Mouse (Mus musculus) heart, embryonic 14.5 days (tissue): Measurements from ENCODE around the gene Gm6169. TPM values are rescaled to one million over a fixed set of nuclear protein-coding genes. Genes with fewer than 3 reads are reported as not detected.

Experiments used
- ATAC-seq: fragments of 200-750 bp; cut with Nextera tagmentation; 2 replicates; pipeline ENCODE4 v1.8.0; 2017; ENCODE audit warnings: low read depth, moderate TSS enrichment; ENCODE audit not compliant: insufficient number of reproducible peaks, insufficient read depth, low FRiP score
- H3K27ac ChIP-seq, 2 experiments: fragments of 200-500 bp in 1 of 2; fragments of 300-500 bp in 1 of 2; sonication (generic) in 1 of 2; replicated peaks in 1 of 2; 2 replicates each; pipeline ENCODE4 v1.5.1; 2012 to 2014; ENCODE audit warnings: low read depth in 2 of 2, low read length in 2 of 2, control low read depth in 1 of 2, mild to moderate bottlenecking in 1 of 2, mixed read lengths in 1 of 2; ENCODE audit not compliant: control insufficient read depth in 1 of 2, insufficient read depth in 1 of 2
- H3K27me3 ChIP-seq: fragments of 300-500 bp; sonication (generic); 2 replicates; pipeline ENCODE4 v1.6.1; 2014; ENCODE audit warnings: mild to moderate bottlenecking, low read length, control low read depth; ENCODE audit not compliant: control insufficient read depth, insufficient read depth
- H3K36me3 ChIP-seq: fragments of 300-500 bp; sonication (generic); 2 replicates; pipeline ENCODE4 v1.6.1; 2014; ENCODE audit warnings: mild to moderate bottlenecking, control low read depth, low read length, mixed read lengths; ENCODE audit not compliant: control insufficient read depth, insufficient read depth
- H3K4me1 ChIP-seq, 2 experiments: fragments of 200-500 bp in 1 of 2; fragments of 300-500 bp in 1 of 2; sonication (generic) in 1 of 2; 2 replicates each; pipeline ENCODE4 v1.6.1; 2012 to 2014; ENCODE audit warnings: low read length in 2 of 2, control low read depth in 1 of 2, mixed read lengths in 1 of 2; ENCODE audit not compliant: control insufficient read depth in 2 of 2, insufficient read depth in 2 of 2
- H3K4me2 ChIP-seq: fragments of 300-500 bp; sonication (generic); 2 replicates; pipeline ENCODE4 v1.6.1; 2014; ENCODE audit warnings: mild to moderate bottlenecking, low read length
- H3K4me3 ChIP-seq, 2 experiments: fragments of 200-500 bp in 1 of 2; fragments of 300-500 bp in 1 of 2; sonication (generic) in 1 of 2; 2 replicates each; pipeline ENCODE4 v1.5.1; 2012 to 2014; ENCODE audit warnings: low read length in 2 of 2, mild to moderate bottlenecking in 2 of 2, control low read depth in 1 of 2, low read depth in 1 of 2, moderate library complexity in 1 of 2; ENCODE audit not compliant: control insufficient read depth in 1 of 2, insufficient read depth in 1 of 2
- H3K9ac ChIP-seq: fragments of 300-500 bp; sonication (generic); 2 replicates; pipeline ENCODE4 v1.6.1; 2014; ENCODE audit warnings: mild to moderate bottlenecking, low read length
- H3K9me3 ChIP-seq: fragments of 300-500 bp; sonication (generic); 2 replicates; pipeline ENCODE4 v1.6.1; 2016; ENCODE audit warnings: low read length, control low read depth; ENCODE audit not compliant: control insufficient read depth
- WGBS: fragments of 180-500 bp; shearing (Covaris S2); extraction: QIAGEN DNeasy Blood & Tissue Kit; methylation state at CpG from one replicate; pipeline ENCODE4 v1.1.7; 2014; 5-methylcytosine and 5-hydroxymethylcytosine counted together
- polyA plus RNA-seq: library from polyadenylated mRNA; unstranded; fragments of >200 nt; fragmentation: Nextera tagmentation; extraction: Ambion mirVana; gene quantifications from 2 replicates; pipeline ENCODE4 v1.2.1, GENCODE M21; 2014

Gm6169 gene
- polyA plus RNA-seq, 1 experiment from 2014 or later: 3.6 TPM

- ATAC-seq: no peak
- Histone ChIP-seq H3K9ac (no peak overlapping the region), H3K4me2 (no peak overlapping the region), H3K27me3 (no peaks in the 10 kb centered on the region), H3K36me3 (no peaks in the 10 kb centered on the region), H3K27ac (no peak overlapping the region), H3K4me3 (no peak overlapping the region), H3K9me3 (no peaks in the 10 kb centered on the region), H3K4me1 (peaks cover 0 to 3% of the 10 kb centered on the region in 2 experiments; a peak in 1 of 4 replicates)
- WGBS: 46% methylated on average over 6 of the region's 8 CpGs
Observed at GRCm38 (mm10) chr13:97060331-97060730, 38.7 kb downstream of the Gm6169 start.

GRCm38 (mm10) chr13:97059746-97060145 is 39.3 kb downstream of the Gm6169 start:
- Histone ChIP-seq H3K36me3 (no peaks in the 10 kb centered on the region), H3K27ac (no peak overlapping the region), H3K9ac (no peak overlapping the region), H3K4me2 (no peak overlapping the region), H3K4me1 (peaks cover 0 to 3% of the 10 kb centered on the region in 2 experiments; a peak in 1 of 4 replicates), H3K4me3 (no peak overlapping the region), H3K9me3 (no peaks in the 10 kb centered on the region), H3K27me3 (no peaks in the 10 kb centered on the region)
- WGBS: 83% methylated on average over 6 of the region's 6 CpGs
- ATAC-seq: no peak

GRCm38 (mm10) chr13:97057817-97058216 is 41.2 kb downstream of the Gm6169 start:
- no peaks in the 10 kb centered on the region for H3K36me3 ChIP-seq
- H3K9me3 ChIP-seq: no peaks in the 10 kb centered on the region
- 41% methylated on average over 4 of the region's 4 CpGs for WGBS
- H3K4me3 ChIP-seq: no peak overlapping the region
- no peak overlapping the region for H3K27ac ChIP-seq
- no peaks in the 10 kb centered on the region for H3K27me3 ChIP-seq
- no peak overlapping the region for H3K9ac ChIP-seq
- no peak for ATAC-seq
- no peak overlapping the region for H3K4me2 ChIP-seq
- H3K4me1 ChIP-seq: no peaks in the 10 kb centered on the region

GRCm38 (mm10) chr13:97053844-97054243 is 45.2 kb downstream of the Gm6169 start:
- no peaks in the 10 kb centered on the region for H3K36me3 ChIP-seq
- 48% methylated on average over 8 of the region's 8 CpGs for WGBS
- H3K4me1 ChIP-seq: no peaks in the 10 kb centered on the region
- peak; percentile 31; the same call in 1 of the 2 replicates for ATAC-seq
- no peak overlapping the region for H3K4me3 ChIP-seq
- H3K27ac ChIP-seq: no peak overlapping the region
- H3K4me2 ChIP-seq: no peak overlapping the region
- no peaks in the 10 kb centered on the region for H3K27me3 ChIP-seq
- H3K9ac ChIP-seq: no peak overlapping the region
- no peaks in the 10 kb centered on the region for H3K9me3 ChIP-seq

- H3K9ac ChIP-seq: no peak overlapping the region
- H3K4me3 ChIP-seq: no peak overlapping the region
- no peaks in the 10 kb centered on the region for H3K4me1 ChIP-seq
- no peak for ATAC-seq
- H3K27me3 ChIP-seq: no peaks in the 10 kb centered on the region
- WGBS: 8% methylated on average over 11 of the region's 11 CpGs
- no peaks in the 10 kb centered on the region for H3K9me3 ChIP-seq
- no peaks in the 10 kb centered on the region for H3K36me3 ChIP-seq
- no peak overlapping the region for H3K27ac ChIP-seq
- no peak overlapping the region for H3K4me2 ChIP-seq
Observed at GRCm38 (mm10) chr13:97052667-97053066, 46.4 kb downstream of the Gm6169 start.

GRCm38 (mm10) chr13:97051158-97051557 is 47.9 kb downstream of the Gm6169 start:
- Histone ChIP-seq H3K27ac (no peak overlapping the region), H3K4me2 (no peak overlapping the region), H3K9me3 (no peaks in the 10 kb centered on the region), H3K4me1 (no peaks in the 10 kb centered on the region), H3K36me3 (no peaks in the 10 kb centered on the region), H3K27me3 (no peaks in the 10 kb centered on the region), H3K9ac (no peak overlapping the region), H3K4me3 (no peak overlapping the region)
- 66% methylated on average over 6 of the region's 6 CpGs for WGBS
- ATAC-seq: no peak

Other genes starting within 250 kb of the Gm6169 start
- 0.31 and 0.46 TPM in 2 replicates for gene Gcnt4, start 174.5 kb downstream of the Gm6169 start, polyA plus RNA-seq
- gene 1700029F12Rik, start 64.9 kb downstream of the Gm6169 start, polyA plus RNA-seq: not detected in 2 replicates
- 6.8 and 7.1 TPM in 2 replicates for gene Fam169a, start 32.0 kb downstream of the Gm6169 start, polyA plus RNA-seq
- 27.9 and 29.5 TPM in 2 replicates for gene Gfm2, start 38.7 kb upstream of the Gm6169 start, polyA plus RNA-seq
- 58.3 and 62.3 TPM in 2 replicates for gene Nsa2, start 38.7 kb upstream of the Gm6169 start, polyA plus RNA-seq
- gene Hexb, start 99.1 kb upstream of the Gm6169 start, polyA plus RNA-seq: 38.3 and 39.1 TPM in 2 replicates
- gene Enc1, start 141.9 kb upstream of the Gm6169 start, polyA plus RNA-seq: 3.5 and 5.1 TPM in 2 replicates